Mouse (Mus musculus): ENCODE measurements around the gene Fig4.

The Fig4 gene

DNA sequence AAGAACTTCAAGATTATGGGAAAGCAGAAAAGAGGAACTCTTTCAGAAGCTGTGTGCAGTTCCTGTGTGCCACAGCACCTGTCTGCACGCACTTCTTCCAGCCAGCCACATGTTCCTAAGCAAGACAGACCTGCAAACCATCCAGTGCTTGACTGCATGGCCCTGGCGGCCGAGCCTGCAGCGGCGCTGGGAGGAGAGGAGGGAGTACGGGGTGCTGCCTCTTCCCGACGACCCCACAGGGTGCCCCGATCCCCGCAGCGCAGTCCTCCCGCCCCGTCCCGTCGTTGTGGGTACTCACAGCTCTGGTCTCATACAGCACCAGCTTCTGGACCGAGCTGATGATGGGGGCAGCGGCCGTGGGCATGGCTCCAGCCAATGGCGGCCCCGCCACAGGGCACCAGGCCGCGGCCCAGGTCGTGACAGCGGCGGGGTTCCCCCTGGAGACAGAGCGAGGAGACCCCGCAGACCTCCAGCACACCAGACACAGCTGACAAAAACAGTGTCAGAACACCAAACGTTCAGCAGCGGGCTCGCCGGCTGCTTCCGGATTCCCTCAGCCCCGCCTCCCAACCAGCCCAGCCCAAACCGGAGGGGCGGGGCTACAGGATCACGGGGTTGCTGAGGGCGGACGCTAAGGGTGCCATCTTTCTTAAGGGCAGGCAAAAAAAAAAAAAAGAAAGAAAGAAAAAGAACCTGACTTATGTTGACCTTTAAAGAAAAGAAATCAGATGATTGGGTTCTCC, at the start of gene Fig4:
Gene Fig4 (minus strand): TSS at position 572 of the 743 bp plus-strand sequence.
- DNase-seq (ENCODE audit: low spot score) = peak; percentile 95

DNA sequence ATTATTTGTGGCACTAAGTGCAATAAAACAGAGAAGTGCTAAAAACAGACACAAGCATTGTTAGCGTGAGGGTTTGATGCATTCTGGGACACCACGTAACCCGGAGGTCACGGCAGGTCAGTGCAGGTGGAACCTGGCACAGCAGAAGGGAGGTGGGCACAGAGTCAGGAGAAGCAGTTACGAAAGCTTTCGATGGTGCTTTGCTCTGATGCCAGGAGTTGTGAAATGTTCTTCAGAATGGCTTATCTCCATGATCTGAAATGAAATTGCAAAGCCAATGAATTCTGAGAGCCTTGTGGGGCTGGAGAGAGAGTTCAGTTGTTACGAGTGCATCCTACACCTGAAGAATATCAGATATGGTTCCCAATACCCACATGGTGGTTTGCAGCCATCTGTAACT, 38.3 kb upstream of the Fig4 start:
- DNase-seq (ENCODE audit: low spot score) = no peak

DNA sequence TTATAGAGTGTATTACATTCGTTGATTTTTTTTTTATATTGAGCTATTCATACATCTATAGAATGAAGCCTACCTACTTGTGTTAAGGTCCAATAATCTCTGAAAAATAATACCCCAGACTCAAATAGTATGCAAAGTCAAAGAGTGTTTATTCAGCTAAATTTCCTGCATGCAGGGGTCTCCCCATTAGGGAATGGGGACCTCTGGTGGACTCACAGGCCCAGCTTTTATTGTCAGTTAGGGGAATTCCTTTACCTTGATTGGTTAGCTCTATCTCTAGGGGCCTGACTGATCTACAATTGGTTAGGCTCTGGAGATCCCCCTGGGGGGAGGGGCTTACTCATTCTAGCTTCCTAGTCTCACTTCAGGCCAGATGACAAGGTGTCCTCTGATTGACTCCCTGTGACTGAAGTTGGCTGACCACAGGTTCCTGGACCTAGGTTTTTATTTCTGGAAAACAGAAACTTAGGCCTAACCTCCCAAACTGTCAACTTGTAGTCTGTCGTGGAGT, 29.5 kb upstream of the Fig4 start:
- no peak for DNase-seq (ENCODE audit: low spot score)

DNA sequence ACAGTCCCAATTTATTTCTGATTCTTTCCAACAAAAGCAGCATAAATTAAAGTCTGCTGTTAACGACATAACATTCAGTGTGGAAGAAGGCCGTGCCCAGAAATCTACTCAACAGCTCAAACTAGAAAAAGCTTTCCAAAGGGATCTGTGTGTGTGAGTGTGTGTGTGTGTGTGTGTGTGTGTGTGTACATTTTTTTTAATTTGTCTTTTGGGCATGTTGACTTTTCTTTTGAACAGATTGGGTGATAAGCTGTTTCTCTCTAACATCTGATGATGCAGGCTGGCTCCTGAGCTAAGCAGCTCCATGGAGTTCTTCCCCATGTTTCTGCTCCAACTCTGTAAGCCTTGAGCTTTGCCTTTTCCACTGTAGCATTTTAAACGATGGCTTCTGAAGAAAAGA, 12.8 kb upstream of the Fig4 start:
- DNase-seq (ENCODE audit: low spot score) = no peak

DNA sequence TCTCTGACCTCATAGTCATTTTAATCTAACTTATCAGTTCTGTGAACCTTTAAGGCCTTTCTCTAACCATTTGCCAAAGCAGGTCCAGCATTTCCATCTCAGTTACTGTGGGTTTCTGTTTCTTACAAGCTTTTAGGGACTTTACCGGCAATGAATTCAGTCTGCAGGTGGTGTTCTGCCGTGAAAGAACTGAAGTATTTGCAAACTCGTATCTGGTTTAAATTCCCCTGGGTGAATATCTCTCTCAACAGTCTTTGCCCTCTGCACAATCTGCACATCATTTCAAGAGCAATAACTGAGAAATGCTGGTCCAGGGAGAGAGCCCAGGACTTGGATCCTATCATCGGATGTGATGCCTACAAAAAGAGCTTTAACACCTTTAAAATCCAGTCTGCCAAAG, 5.1 kb upstream of the Fig4 start:
- DNase-seq (ENCODE audit: low spot score) = no peak

DNA sequence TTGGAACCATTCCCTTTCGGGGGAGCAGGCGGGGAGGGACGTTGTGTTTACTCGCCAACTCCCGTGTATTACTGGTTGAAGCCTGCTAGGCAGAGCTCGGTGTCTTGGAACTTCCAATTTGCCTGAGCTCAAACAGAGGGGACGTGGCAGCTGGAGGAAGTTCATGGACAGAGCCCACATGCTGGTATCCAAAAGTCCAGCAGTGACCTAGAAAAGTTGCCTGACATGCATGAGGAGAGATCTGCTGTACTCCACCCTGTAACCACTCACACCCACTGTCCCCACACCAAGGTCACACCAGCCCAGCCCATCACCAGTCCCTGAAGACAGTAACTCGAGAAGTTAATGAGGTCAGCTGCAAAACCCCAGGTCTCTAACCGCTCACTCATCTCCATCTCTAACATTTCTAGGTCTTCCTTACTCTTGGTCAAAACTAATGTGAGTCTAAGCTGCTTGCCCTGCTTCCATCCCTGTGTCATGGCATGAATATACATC, 1.9 kb upstream of the Fig4 start:
- DNase-seq (ENCODE audit: low spot score) = no peak

DNA sequence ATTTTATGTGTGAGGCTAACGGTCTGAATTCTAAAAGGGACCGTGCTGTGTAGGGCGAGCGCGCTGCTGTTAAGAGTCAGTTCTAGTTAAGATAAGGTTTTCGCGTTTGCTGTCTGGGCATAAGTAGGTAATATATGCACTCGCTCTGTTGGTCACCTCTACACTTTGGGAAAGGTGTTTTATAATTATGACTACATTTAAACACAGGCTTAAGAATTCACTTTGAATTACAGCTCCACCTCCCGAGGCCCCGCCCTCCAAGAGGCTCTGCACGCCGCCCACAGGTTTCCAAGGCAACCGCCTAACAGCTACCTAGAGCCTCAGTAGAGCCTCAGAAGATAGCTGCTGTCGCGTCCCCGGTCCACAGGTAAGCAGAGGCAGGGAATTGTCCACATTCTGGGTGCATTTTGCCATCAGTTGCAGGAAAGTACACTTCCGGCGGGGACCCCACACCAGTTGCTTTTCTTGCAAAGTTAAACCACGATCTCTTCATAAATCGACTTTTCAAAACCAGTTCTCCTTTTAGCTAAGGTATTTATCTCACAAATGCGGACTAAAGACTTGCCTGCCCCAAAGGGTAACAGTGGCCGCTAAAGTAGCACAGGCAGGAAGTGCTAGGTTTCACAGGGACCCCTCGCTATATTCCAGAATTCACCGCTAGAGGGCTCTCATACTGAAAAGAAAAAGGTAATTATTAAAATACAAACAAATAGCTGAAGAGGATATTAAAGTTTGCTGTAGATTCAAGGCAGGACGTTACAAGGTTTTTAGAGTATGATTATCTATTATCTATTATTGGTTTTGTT, 782 bp upstream of the Fig4 start, which contains the start of gene Ak9:
Gene Ak9 (plus strand): TSS at position 342 of the 806 bp plus-strand sequence.
- DNase-seq (ENCODE audit: low spot score) = peak; percentile 93

DNA sequence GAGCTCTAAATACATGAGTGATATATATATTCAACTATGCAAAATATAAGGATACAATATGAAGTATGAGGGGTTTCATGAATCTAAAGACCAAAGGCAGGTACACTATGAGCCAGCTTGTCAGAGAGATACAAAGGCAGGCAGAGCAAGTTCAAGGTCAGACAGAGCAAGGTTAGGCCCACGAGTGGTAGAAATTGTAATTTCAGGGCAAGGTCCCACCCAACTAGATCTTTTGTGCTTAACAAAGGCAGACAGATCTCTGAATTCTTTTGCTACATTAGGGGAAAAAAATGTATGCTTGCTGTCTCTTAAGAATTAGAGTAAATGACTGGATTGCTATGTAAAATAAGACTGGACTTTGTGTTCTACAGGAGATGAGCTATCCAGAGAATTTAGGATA, 2.9 kb downstream of the Fig4 start:
- DNase-seq (ENCODE audit: low spot score) = no peak

DNA sequence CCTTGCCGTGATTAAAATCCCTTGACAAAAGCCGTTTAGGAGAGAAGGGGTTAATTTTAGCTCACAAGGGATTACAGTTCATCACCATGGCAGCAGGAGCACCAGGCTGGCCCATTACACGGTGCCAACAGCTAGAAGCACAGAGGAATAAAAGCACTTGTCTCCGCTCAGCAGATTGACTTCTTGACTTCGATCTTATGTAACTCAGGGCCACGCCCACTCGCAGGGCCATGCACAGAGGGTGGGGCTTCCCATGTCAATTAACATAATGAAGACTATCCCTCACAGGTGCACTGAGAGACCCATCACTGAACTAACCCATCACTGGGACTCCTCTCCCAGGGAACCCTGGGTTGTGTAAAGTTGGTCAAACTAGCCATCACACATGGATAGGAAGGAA, 7.9 kb downstream of the Fig4 start:
- peak; percentile 44 for DNase-seq (ENCODE audit: low spot score)

DNA sequence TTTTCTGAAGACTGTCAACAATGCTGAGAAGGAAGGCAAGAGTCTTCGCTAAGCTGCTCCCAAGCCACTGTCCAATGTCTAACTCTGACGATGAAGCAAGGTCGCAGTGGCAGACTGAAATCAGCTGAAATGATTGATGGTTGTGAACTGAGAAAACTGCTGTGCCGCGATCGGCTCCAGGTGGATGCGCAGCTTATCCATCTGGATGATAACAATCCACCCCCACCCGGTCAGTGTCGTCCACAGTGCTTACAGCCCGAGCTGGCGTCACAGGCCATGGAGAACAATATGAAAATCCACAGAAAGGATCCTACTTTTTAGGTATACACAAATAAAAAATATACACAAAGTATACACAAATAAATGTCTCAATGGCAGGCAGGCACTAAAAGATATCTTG, 8.3 kb downstream of the Fig4 start:
- DNase-seq (ENCODE audit: low spot score) = no peak

DNA sequence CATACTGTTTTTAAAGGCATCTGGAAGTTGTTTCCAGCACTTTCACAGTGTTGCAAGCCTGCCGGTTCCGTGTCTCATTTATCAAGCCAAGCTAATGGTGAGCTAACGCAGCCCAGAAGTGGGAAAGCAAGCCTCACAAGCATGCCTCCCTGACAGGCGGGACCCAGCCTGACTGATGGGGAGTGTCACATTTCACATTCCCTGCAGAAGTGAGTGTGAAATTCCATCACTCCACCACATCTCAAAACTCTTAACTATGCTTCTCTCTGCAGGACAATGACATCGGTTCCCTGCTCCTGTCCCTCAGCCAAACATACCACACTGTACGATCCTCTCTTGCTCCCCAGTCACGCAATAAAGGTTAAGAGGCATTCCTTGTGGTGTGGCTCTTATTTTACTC, 10.0 kb downstream of the Fig4 start:
- peak; percentile 77 for DNase-seq (ENCODE audit: low spot score)

DNA sequence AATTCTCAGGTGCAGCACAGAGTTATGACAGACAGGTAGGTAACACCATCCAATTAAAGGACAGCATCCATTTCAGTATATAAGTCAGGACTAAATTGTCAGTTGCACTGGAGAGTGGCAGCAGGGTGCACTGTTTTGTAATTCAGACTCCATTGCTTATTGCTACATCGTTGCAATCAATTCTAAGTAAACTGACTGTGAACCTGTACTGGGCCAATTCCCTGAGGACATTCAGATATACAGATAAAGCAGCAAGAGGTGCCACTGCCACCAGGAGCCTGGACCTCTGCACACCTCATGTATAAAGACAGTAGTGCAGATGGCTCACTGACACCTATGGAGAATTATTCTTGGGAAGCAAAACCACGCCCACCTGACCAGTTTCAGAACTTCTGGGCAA, 12.0 kb downstream of the Fig4 start:
- DNase-seq (ENCODE audit: low spot score) = no peak

DNA sequence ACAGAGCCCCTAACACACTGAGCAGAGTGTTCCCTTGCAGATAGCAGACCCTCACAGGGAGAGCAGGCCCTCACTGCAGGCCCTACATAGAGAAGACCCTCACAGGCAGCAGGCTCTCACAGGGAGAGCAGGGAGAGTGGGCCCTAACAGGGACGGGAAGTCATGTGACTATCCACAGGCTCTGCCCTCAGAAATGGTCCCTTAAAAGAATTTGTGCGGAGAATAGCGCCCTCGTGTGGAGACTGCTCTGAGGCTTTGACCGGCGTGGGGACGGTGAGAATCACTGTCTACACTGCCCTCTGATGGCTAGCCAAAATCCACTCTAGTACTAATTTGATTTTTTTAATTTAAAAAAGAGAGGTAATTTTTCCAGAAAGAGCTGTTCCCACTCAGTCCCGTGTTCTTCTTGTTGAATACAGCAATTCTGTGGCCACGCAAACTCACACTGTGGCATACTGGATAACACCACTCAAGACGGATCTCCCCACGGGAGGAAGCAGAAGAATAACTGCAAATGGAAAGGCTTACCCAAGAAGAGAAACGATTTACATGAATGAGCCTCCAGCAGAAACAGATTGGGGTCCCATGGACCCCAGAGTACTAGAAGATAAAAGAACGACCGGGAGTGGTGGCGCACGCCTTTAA, 14.2 kb downstream of the Fig4 start:
- DNase-seq (ENCODE audit: low spot score) = peak; percentile 98

DNA sequence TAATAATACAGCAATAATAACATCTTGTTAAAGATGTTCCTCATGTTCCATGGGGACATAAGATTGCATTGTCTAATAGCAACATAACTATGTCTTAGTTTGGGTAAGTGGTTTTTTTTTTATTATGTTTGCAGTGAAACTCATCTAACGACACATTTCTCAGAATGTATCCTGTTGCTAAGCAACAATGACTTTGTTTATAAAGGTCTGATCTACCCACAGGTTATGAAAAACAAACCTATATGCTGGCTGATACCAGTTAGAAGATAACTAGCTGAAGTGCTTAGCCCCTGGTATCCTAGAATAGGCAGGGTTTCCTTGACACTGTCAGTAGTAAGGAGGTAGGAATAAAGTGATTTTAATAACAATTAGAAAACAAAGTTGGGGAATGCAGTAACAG, 15.0 kb downstream of the Fig4 start:
- DNase-seq (ENCODE audit: low spot score) = no peak

DNA sequence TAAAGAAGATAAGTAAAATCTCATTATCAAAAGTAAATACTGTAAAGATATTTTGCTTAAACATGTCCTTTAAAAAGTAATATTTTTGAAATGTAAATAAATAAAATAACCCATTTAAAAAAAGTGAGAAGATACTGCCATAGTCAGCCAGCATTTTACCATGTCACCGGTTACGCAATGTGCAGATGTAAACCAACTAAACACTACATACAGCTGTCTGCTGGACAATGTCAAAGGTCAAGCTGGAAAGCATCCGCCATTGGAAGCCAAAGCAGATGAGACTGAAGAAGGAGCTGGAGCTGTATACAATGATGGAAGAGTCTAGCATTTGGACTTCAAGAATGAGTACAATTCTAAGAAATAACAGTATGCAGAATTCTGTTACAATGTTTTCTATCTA, 15.4 kb downstream of the Fig4 start:
- DNase-seq (ENCODE audit: low spot score) = no peak

DNA sequence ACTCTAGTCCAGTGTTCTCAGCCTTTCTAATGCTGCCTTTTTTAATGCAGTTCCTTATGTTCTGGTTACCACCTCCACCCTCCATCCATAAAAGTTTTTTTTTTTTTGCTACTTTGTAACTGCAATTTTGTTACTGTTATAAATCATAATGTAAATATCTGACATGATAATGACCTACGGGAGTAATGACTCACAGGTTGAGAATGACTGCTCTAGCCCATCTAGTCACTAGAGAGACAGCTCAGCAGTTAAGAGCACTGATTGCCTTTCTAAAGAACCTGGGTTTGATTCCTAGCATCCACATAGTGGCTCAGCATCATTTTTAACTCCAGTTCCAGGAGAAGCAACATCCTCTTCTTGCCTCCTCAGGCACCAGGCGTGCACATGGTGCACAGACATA, 21.0 kb downstream of the Fig4 start:
- DNase-seq (ENCODE audit: low spot score) = no peak

DNA sequence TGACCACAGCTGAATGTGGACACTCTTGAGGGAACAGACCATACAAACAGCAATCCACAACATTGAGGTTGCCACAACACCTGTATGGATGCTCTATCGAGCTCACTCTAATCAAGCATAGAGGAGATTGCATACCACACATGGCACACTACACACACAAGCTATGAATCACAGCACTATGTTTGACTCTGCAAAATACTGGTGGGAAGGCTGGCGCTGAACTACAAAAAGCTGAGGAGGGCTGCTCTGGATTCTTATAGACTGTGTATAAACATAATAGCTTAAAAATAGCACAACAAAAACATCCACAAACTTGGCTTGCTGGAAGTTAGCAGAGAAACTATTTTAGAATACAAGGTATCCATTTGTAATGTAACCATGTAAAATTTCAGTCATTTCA, 22.3 kb downstream of the Fig4 start:
- no peak for DNase-seq (ENCODE audit: low spot score)

DNA sequence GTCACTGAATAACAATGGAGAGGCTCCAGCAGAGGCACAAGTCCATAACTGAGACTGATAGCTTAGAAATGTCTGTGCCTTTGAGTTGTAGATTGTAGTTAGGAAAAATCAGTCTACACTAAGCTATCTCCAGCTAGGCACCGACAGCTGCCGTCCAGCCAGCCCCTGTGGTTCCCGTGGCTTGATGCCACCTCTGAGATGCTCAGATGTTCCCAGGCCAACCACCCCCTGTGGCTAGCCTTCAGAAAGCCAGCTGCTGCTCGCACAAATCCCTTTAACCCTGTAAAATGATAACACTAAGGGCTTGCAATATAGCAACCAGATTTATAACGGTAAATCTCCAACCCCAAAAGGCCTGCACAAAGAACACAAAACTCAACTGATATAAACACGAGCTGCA, 22.9 kb downstream of the Fig4 start:
- no peak for DNase-seq (ENCODE audit: low spot score)

DNA sequence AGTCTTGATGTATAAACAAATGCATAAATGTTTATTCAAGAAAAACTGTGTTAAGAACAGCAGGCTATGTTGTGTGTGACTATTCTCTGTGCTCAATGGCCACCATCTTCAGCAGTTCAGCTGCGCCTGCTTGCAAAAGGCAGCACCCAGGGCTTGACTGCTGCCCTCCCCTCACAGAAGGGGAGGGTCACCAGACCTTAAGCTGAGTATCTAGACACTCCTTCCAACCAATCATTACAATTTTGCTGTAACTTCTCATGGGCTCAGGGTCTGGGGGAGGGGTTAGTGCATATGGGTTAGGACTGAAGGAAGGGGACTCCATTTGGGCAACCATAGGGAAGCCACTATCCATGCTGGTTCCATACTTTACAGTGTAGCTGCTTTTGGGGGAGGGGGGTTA, 24.3 kb downstream of the Fig4 start:
- DNase-seq (ENCODE audit: low spot score) = no peak

DNA sequence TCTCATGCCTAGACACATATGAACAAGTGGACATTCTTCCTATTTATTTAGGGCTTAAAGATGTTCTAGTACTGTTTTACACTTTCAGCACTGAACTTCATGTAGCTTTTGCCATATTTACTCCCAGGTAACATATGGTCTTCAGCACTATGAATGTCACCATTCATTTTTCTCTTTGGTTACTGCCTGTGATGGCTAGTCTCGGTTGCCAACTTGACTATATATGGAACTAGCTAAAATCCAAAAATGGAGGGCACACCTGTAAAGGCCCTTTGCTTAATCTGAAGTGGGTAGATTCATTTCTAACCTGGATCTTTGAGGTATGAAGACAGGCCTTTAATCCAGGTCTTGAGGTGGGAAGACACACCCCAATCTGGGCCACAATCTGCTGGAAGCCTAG, 28.2 kb downstream of the Fig4 start:
- DNase-seq (ENCODE audit: low spot score) = no peak

DNA sequence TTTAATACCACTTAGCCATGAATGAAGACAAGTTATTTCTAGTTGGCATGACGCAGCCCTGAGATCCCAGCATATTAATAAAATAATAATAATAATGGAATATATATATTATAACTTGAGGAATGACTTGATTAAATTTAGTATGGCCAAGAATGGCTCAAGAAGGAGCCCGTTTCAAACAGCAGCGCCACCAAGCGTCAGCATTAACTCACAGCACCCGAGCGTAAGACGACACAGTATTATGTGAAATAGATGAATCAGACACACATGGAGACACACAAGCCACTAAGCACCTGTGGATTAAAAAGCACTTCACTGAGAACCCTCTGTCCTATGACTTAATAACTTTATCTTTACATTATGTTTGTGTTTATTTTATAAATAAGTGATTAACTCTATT, 31.2 kb downstream of the Fig4 start:
- peak; percentile 63 for DNase-seq (ENCODE audit: low spot score)

DNA sequence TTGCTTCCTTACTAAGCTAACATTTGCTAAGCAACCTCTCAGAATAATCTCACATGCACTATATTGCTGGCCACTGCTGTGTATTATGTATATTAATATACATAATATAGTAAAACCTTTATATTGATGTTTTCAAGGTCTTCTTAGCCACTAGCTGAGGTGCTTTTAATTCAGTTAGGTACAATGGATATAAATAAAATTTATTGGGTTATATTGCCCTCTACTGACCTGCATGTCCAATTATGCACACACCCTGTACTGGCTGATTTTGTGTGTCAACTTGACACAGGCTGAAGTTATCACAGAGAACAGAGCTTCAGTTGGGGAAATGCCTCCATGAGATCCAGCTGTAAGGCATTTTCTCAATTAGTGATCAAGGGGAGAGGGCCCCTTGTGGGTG, 41.2 kb downstream of the Fig4 start:
- DNase-seq (ENCODE audit: low spot score) = no peak

DNA sequence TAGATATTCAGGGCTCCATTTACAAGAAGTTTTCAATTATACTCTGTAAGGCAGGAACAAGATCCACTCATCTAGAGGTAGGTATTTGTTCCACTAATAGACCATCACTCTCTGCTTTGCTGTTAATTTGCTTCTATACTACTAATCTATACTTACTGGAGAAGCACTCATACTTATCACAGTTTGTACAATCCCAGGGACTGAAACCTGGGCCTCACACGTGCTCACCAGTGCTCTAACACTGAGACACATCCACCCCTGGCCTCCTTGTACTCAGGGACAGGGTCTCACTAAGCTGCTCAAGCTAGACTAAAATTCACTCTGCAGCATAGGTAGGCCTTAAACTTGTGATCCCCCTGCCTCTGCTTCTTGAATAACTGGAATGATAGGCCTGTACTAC, 41.8 kb downstream of the Fig4 start:
- DNase-seq (ENCODE audit: low spot score) = no peak

All from embryo, embryonic 10.5 days (tissue).